Mouse (Mus musculus): ENCODE results near the gene Rnase1. TPM values are rescaled to one million over a fixed set of nuclear protein-coding genes. Genes with fewer than 3 reads are reported as not detected.

Gene Rnase1
- total RNA-seq, 2 experiments from 2014 or later: 2.4 to 3.7 TPM

GRCm38 (mm10) chr14:51142568-51142967 is 4.0 kb downstream of the Rnase1 start:
- DNase-seq (ENCODE audit: low spot score in 2 of 2): no peak

- no peak for DNase-seq (ENCODE audit: low spot score in 2 of 2)
Measured at GRCm38 (mm10) chr14:51142119-51142518, 4.5 kb downstream of the Rnase1 start.

GRCm38 (mm10) chr14:51140342-51140741 is 6.2 kb downstream of the Rnase1 start:
- no peak for DNase-seq (ENCODE audit: low spot score in 2 of 2)

- no peak for DNase-seq (ENCODE audit: low spot score in 2 of 2)
Measured at GRCm38 (mm10) chr14:51132372-51132771, 14.2 kb downstream of the Rnase1 start.

GRCm38 (mm10) chr14:51131086-51131815 is 15.3 kb downstream of the Rnase1 start:
- DNase-seq (ENCODE audit: low spot score in 2 of 2): no peak

- no peak for DNase-seq (ENCODE audit: low spot score in 2 of 2)
Measured at GRCm38 (mm10) chr14:51130315-51130940, 16.2 kb downstream of the Rnase1 start.

- DNase-seq (ENCODE audit: low spot score in 2 of 2): no peak
Measured at GRCm38 (mm10) chr14:51129624-51129975, 17.0 kb downstream of the Rnase1 start.

GRCm38 (mm10) chr14:51128775-51129623 is 17.6 kb downstream of the Rnase1 start:
- DNase-seq (ENCODE audit: low spot score in 2 of 2): no peak

- DNase-seq (ENCODE audit: low spot score in 2 of 2): no peak
Measured at GRCm38 (mm10) chr14:51127648-51128258, 18.8 kb downstream of the Rnase1 start.

- DNase-seq (ENCODE audit: low spot score in 2 of 2): no peak
Measured at GRCm38 (mm10) chr14:51125684-51126083, 20.9 kb downstream of the Rnase1 start.

- DNase-seq (ENCODE audit: low spot score in 2 of 2): no peak
Measured at GRCm38 (mm10) chr14:51113916-51114560, 32.5 kb downstream of the Rnase1 start, which contains the start of gene Eddm3b. Gene Eddm3b, plus strand, starts transcription at chr14:51114426.

- no peak for DNase-seq (ENCODE audit: low spot score in 2 of 2)
Measured at GRCm38 (mm10) chr14:51113476-51113875, 33.1 kb downstream of the Rnase1 start.

- no peak for DNase-seq (ENCODE audit: low spot score in 2 of 2)
Measured at GRCm38 (mm10) chr14:51111966-51112365, 34.6 kb downstream of the Rnase1 start.

GRCm38 (mm10) chr14:51106449-51106967 is 40.1 kb downstream of the Rnase1 start:
- DNase-seq (ENCODE audit: low spot score in 2 of 2): no peak

GRCm38 (mm10) chr14:51104366-51104765 is 42.2 kb downstream of the Rnase1 start:
- no peak for DNase-seq (ENCODE audit: low spot score in 2 of 2)

GRCm38 (mm10) chr14:51103217-51103616 is 43.4 kb downstream of the Rnase1 start:
- peak; percentile 66 to 90 for DNase-seq (ENCODE audit: low spot score in 2 of 2)

GRCm38 (mm10) chr14:51101284-51101683 is 45.3 kb downstream of the Rnase1 start:
- DNase-seq (ENCODE audit: low spot score in 2 of 2): no peak

- DNase-seq (ENCODE audit: low spot score in 2 of 2): no peak
Measured at GRCm38 (mm10) chr14:51098921-51099320, 47.7 kb downstream of the Rnase1 start.

GRCm38 (mm10) chr14:51098300-51098699 is 48.3 kb downstream of the Rnase1 start:
- DNase-seq (ENCODE audit: low spot score in 2 of 2): peak; percentile 76 to 96

- no peak for DNase-seq (ENCODE audit: low spot score in 2 of 2)
Measured at GRCm38 (mm10) chr14:51095736-51096524, 50.7 kb downstream of the Rnase1 start.
